Mouse (Mus musculus) ES-Bruce4 (cell line): ENCODE measurements around the gene Atrip. TPM values are rescaled to one million over a fixed set of nuclear protein-coding genes. Genes with fewer than 3 reads are reported as not detected.
A peak's percentile ranks its signal among the peaks of the same experiment; 100 is the strongest.

Source experiments
- H3K27ac ChIP-seq: 2 replicates; pipeline ENCODE4 v1.5.1; 2012; ENCODE audit warnings: low read length, inconsistent platforms; ENCODE audit not compliant: insufficient read depth
- H3K27me3 ChIP-seq: 2 replicates; pipeline ENCODE4 v1.6.1; 2012; ENCODE audit warnings: mild to moderate bottlenecking, low read length, inconsistent platforms; ENCODE audit not compliant: control insufficient read depth, poor library complexity, insufficient read depth, severe bottlenecking
- H3K36me3 ChIP-seq: 2 replicates; pipeline ENCODE4 v1.6.1; 2012; ENCODE audit warnings: inconsistent platforms, mild to moderate bottlenecking, low read length, moderate library complexity; ENCODE audit not compliant: control insufficient read depth, poor library complexity, insufficient read depth, severe bottlenecking
- H3K4me1 ChIP-seq: one replicate; pipeline ENCODE4 v1.8.1; 2011; ENCODE audit warnings: low read length; ENCODE audit not compliant: control insufficient read depth, insufficient read depth
- H3K4me3 ChIP-seq: 2 replicates; pipeline ENCODE4 v1.5.1; 2011; ENCODE audit warnings: low read depth, mild to moderate bottlenecking, low read length
- H3K9ac ChIP-seq: 2 replicates; pipeline ENCODE4 v1.6.1; 2012; ENCODE audit warnings: low read depth, mild to moderate bottlenecking, inconsistent platforms; ENCODE audit not compliant: poor library complexity, severe bottlenecking
- H3K9me3 ChIP-seq: replicated peaks from 2 replicates; pipeline ENCODE4 v1.6.1; 2012; ENCODE audit warnings: mild to moderate bottlenecking, low read length, inconsistent platforms; ENCODE audit not compliant: control insufficient read depth, poor library complexity, insufficient read depth, severe bottlenecking
- CTCF ChIP-seq: IDR thresholded peaks from one replicate; pipeline ENCODE4 v1.8.1; 2011; ENCODE audit warnings: low read depth, low read length
- EP300 ChIP-seq: IDR thresholded peaks from 2 replicates; pipeline ENCODE4 v1.6.1; 2011; ENCODE audit warnings: low read depth, low read length; ENCODE audit not compliant: insufficient read depth
- POLR2A ChIP-seq: IDR thresholded peaks from one replicate; pipeline ENCODE4 v1.8.1; 2011; ENCODE audit warnings: low read length; ENCODE audit not compliant: insufficient read depth
- polyA plus RNA-seq: library from polyadenylated mRNA; stranded (reverse); fragments of >200 nt; gene quantifications from 2 replicates; pipeline ENCODE4 v1.2.4, GENCODE M21; 2011; ENCODE audit warnings: low read depth; ENCODE audit not compliant: missing spikeins, insufficient read depth, insufficient read length

Atrip gene
- polyA plus RNA-seq, 1 experiment, result 20.0 TPM

GRCm38 (mm10) chr9:109051011-109051501 is 22.9 kb downstream of the Atrip start:
- H3K9me3 ChIP-seq, result no peaks in the 10 kb centered on the region
- peaks cover 3% of the 10 kb centered on the region for H3K4me1 ChIP-seq
- no peak overlapping the region for H3K27ac ChIP-seq
- no peaks in the 10 kb centered on the region for H3K36me3 ChIP-seq
- H3K27me3 ChIP-seq, result no peaks in the 10 kb centered on the region
- TF ChIP-seq EP300 (no peak), CTCF (no peak), POLR2A (no peak)
- no peak overlapping the region for H3K4me3 ChIP-seq
- H3K9ac ChIP-seq, result no peak overlapping the region

DNA sequence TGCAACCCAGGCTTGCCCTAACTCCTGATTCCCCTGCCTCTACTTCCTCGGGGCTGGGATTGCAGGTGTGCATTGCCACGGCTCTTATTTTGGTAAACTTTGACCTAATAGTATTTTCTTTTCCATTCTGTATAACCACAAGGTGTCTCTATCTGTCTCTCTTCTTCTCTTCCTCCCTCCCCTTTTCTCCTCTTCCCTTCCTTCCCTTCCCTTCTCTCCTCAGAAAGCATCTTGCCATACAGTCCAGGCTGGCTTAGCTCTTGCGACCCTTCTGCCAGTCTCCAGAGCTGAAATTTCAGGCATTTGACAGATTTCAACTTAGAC is 23.3 kb downstream of the Atrip start:
- H3K4me1 ChIP-seq, result peaks cover 3% of the 10 kb centered on the region
- no peaks in the 10 kb centered on the region for H3K9me3 ChIP-seq
- no peaks in the 10 kb centered on the region for H3K27me3 ChIP-seq
- no peaks in the 10 kb centered on the region for H3K36me3 ChIP-seq
- no peak for TF ChIP-seq EP300
- TF ChIP-seq POLR2A, result no peak
- no peak for TF ChIP-seq CTCF
- no peak overlapping the region for H3K27ac ChIP-seq
- no peak overlapping the region for H3K9ac ChIP-seq
- H3K4me3 ChIP-seq, result no peak overlapping the region

DNA sequence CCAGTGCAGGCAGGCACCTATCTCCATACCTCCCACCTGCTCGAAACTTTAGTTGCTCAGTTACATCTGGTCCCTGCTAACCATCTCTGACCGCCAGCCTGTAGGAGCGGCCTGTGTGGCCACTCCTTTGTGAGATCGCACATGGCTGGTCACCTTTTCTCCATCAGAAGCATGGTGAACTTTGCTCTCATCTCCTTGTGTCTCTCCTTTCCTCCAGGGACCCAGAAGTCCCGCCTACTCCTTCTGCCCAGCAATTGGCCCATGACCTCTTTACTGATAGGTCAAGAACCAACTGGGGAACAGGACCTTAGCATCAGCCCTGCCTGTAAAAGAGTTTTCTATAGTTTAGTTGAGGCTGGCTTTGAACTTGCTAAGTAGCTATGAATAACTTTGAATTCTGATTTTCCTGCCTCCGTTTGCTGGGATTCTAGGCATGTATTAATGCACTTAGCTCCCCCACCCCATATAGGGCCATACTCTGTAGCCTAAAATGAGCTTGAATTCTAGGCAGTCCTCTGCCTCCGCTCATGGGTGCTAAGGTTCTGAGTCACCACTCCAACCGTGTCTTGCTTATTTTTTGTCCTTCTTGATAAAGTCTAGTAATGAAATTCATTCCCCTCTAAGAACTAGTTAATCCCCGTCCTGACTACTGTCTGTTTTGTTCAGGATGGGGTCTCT is 23.8 kb downstream of the Atrip start:
- TF ChIP-seq CTCF (no peak), POLR2A (peak; percentile 37)
- Histone ChIP-seq H3K27ac (no peak overlapping the region), H3K36me3 (no peaks in the 10 kb centered on the region), H3K9me3 (no peaks in the 10 kb centered on the region), H3K9ac (peak overlapping the region; percentile 27), H3K4me3 (peak overlapping the region; percentile 87), H3K27me3 (no peaks in the 10 kb centered on the region), H3K4me1 (peaks cover 3% of the 10 kb centered on the region)

- TF ChIP-seq EP300 (no peak), POLR2A (no peak), CTCF (no peak)
- Histone ChIP-seq H3K27ac (no peak overlapping the region), H3K27me3 (no peaks in the 10 kb centered on the region), H3K9ac (peak overlapping the region; percentile 27), H3K4me3 (peak overlapping the region; percentile 20; the same call in 1 of the 2 replicates), H3K4me1 (peaks cover 3% of the 10 kb centered on the region), H3K9me3 (no peaks in the 10 kb centered on the region), H3K36me3 (no peaks in the 10 kb centered on the region)
Measured at GRCm38 (mm10) chr9:109049316-109049715, 24.6 kb downstream of the Atrip start.

- Histone ChIP-seq H3K4me1 (no peaks in the 10 kb centered on the region), H3K4me3 (no peak overlapping the region), H3K36me3 (no peaks in the 10 kb centered on the region), H3K27me3 (no peaks in the 10 kb centered on the region), H3K27ac (no peak overlapping the region), H3K9ac (no peak overlapping the region), H3K9me3 (no peaks in the 10 kb centered on the region)
- TF ChIP-seq POLR2A, result no peak
- TF ChIP-seq EP300, result no peak
- TF ChIP-seq CTCF, result peak; percentile 72
Measured at GRCm38 (mm10) chr9:109046306-109046705, 27.6 kb downstream of the Atrip start.

DNA sequence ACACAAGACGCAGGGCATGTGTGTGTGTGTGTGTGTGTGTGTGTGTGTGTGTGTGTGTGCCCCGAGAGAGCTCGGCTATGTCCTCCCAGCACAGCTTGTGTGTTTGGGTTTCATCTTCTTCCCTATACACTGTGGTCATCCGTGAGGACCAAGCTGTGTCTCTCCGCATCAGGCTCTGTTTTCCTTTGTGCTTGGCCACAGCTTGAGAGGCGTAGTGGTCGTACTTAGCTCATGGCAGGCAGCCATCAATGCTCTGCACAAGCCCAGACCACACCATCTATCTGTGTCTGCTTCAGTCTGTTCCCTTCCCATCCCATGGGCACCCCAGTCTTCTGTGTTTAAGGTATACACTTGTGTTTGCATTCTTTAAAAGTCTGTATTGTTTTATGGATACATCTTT is 32.6 kb downstream of the Atrip start:
- H3K27ac ChIP-seq, result no peak overlapping the region
- no peaks in the 10 kb centered on the region for H3K4me1 ChIP-seq
- H3K27me3 ChIP-seq, result no peaks in the 10 kb centered on the region
- H3K9me3 ChIP-seq, result no peaks in the 10 kb centered on the region
- H3K4me3 ChIP-seq, result no peak overlapping the region
- no peak overlapping the region for H3K9ac ChIP-seq
- TF ChIP-seq CTCF, result no peak
- no peak for TF ChIP-seq POLR2A
- no peak for TF ChIP-seq EP300
- H3K36me3 ChIP-seq, result no peaks in the 10 kb centered on the region
